Mouse (Mus musculus) liver, embryonic 14.5 days (tissue): Measurements from ENCODE around the gene Gm20869. TPM values are rescaled to one million over a fixed set of nuclear protein-coding genes. Genes with fewer than 3 reads are reported as not detected.
"Not testable (repeated sequence)": the region's sequence is repeated elsewhere in the genome, so short reads cannot be mapped to it uniquely, and the experiment has no call there.

ENCODE experiments used
- ATAC-seq: fragments of 200-750 bp; cut with Nextera tagmentation; 2 replicates; pipeline ENCODE4 v1.8.0; 2017; ENCODE audit warnings: moderate number of reproducible peaks, mild to moderate bottlenecking, moderate library complexity; ENCODE audit not compliant: insufficient read depth
- DNase-seq, 3 experiments: peaks; one replicate each; pipeline ENCODE4 v3.0.0-alpha.2; 2012 to 2013; ENCODE audit warnings: low read depth in 3 of 3, low spot score in 3 of 3
- H3K27ac ChIP-seq: fragments of 300-500 bp; sonication (generic); 2 replicates; pipeline ENCODE4 v1.5.1; 2014; ENCODE audit warnings: moderate library complexity, mild to moderate bottlenecking, control low read depth, inconsistent platforms
- H3K27me3 ChIP-seq: fragments of 300-500 bp; sonication (generic); 2 replicates; pipeline ENCODE4 v1.6.1; 2014; ENCODE audit warnings: mild to moderate bottlenecking, low read length, moderate library complexity; ENCODE audit not compliant: control insufficient read depth, insufficient read depth
- H3K36me3 ChIP-seq: fragments of 300-500 bp; sonication (generic); replicated peaks from 2 replicates; pipeline ENCODE4 v1.6.1; 2014; ENCODE audit warnings: low read depth; ENCODE audit not compliant: control insufficient read depth, insufficient read depth
- H3K4me1 ChIP-seq, 2 experiments: fragments of 200-500 bp in 1 of 2; fragments of 300-500 bp in 1 of 2; sonication (generic) in 1 of 2; replicated peaks; 2 replicates each; pipeline ENCODE4 v1.6.1; 2012 to 2014; ENCODE audit warnings: antibody characterized with exemption in 1 of 2, inconsistent platforms in 1 of 2, low read length in 1 of 2; ENCODE audit not compliant: control insufficient read depth in 2 of 2, insufficient read depth in 2 of 2
- H3K4me2 ChIP-seq: fragments of 300-500 bp; sonication (generic); 2 replicates; pipeline ENCODE4 v1.6.1; 2014; ENCODE audit warnings: low read depth, mild to moderate bottlenecking, control low read depth, moderate library complexity
- H3K4me3 ChIP-seq, 2 experiments: fragments of 200-500 bp in 1 of 2; fragments of 300-500 bp in 1 of 2; sonication (generic) in 1 of 2; 2 replicates each; pipeline ENCODE4 v1.5.1; 2012 to 2014; ENCODE audit warnings: low read depth in 2 of 2, low read length in 2 of 2, mild to moderate bottlenecking in 2 of 2, control low read depth in 1 of 2, inconsistent platforms in 1 of 2, moderate library complexity in 1 of 2; ENCODE audit not compliant: insufficient read depth in 1 of 2
- H3K9ac ChIP-seq: fragments of 300-500 bp; sonication (generic); replicated peaks from 2 replicates; pipeline ENCODE4 v1.6.1; 2014; ENCODE audit warnings: mild to moderate bottlenecking, control low read depth, moderate library complexity
- H3K9me3 ChIP-seq: fragments of 300-500 bp; sonication (generic); 2 replicates; pipeline ENCODE4 v1.6.1; 2016; ENCODE audit warnings: low read length, mixed read lengths; ENCODE audit not compliant: control insufficient read depth
- WGBS: fragments of 180-500 bp; shearing (Covaris S2); extraction: QIAGEN DNeasy Blood & Tissue Kit; methylation state at CpG from one replicate; pipeline ENCODE4 v1.1.7; 2014; ENCODE audit not compliant: insufficient replicate concordance; 5-methylcytosine and 5-hydroxymethylcytosine counted together
- polyA plus RNA-seq, 2 experiments: library from polyadenylated mRNA; depleted of rRNA in 1 of 2; stranded (reverse) in 1 of 2; unstranded in 1 of 2; fragments of >200 nt; fragmentation: Nextera tagmentation in 1 of 2; extraction: Ambion mirVana in 1 of 2; gene quantifications; 2 replicates each; pipeline versions ENCODE4 v1.2.1 to v1.2.3; 2012 to 2014

The Gm20869 gene
- polyA plus RNA-seq (2012; rRNA removed) (not detected in 2 replicates), polyA plus RNA-seq (2014; fragmentation: Nextera tagmentation; extraction: Ambion mirVana) (not detected in 2 replicates)

DNA sequence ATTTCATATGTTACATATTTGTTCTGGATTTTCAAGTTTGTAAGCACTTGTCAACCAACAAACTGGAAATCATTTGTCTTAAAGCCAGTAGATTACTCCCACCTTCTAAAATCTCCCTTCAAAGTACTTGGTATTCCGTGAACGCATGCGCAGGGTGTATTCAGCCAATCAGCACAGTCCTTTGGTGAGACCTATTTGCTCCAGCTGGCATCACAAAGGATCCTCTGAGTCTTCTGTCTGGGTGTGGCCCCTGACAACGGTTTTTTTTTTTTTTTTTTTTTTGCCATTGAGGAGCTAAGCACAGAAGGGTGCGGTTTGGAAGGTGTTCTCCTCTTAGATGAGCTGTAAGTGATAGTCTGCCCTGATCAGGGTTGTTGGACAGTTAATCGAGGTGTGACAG is at the start of gene Gm20869:
Gene Gm20869 (plus strand): TSS at position 301 of the 400 bp plus-strand sequence.
- H3K4me3 ChIP-seq, H3K4me1 ChIP-seq, H3K4me2 ChIP-seq, H3K9ac ChIP-seq, H3K36me3 ChIP-seq, DNase-seq, H3K9me3 ChIP-seq, H3K27me3 ChIP-seq, ATAC-seq, H3K27ac ChIP-seq: not testable (repeated sequence)
- WGBS = no CpG with 5 or more reads among the region's 6 CpGs

Other genes starting within 250 kb of the Gm20869 start
- gene Gm20870, start 222.6 kb downstream of the Gm20869 start, polyA plus RNA-seq (2012; rRNA removed) = not detected in 2 replicates
- not detected in 2 replicates for gene Gm20870, start 222.6 kb downstream of the Gm20869 start, polyA plus RNA-seq (2014; fragmentation: Nextera tagmentation; extraction: Ambion mirVana)